Mouse (Mus musculus) neural tube, embryonic 11.5 days (tissue): ENCODE measurements around the gene Adamts15. TPM values are rescaled to one million over a fixed set of nuclear protein-coding genes. Genes with fewer than 3 reads are reported as not detected.
A peak's percentile ranks its signal among the peaks of the same experiment; 100 is the strongest.

Source experiments
- ATAC-seq: fragments of 200-750 bp; cut with Nextera tagmentation; 2 replicates; pipeline ENCODE4 v1.8.0; 2017; ENCODE audit warnings: moderate number of reproducible peaks, mild to moderate bottlenecking, moderate TSS enrichment, moderate library complexity; ENCODE audit not compliant: insufficient read depth, low FRiP score, low TSS enrichment
- DNase-seq: peaks from one replicate; pipeline ENCODE4 v3.0.0-alpha.2; 2015; ENCODE audit warnings: low spot score
- H3K27ac ChIP-seq: fragments of 300-500 bp; sonication (generic); 2 replicates; pipeline ENCODE4 v1.5.1; 2014; ENCODE audit warnings: low read depth, mild to moderate bottlenecking, low read length
- H3K27me3 ChIP-seq: fragments of 300-500 bp; sonication (generic); 2 replicates; pipeline ENCODE4 v1.6.1; 2014; ENCODE audit warnings: mild to moderate bottlenecking, low read length, mixed read lengths; ENCODE audit not compliant: control insufficient read depth, insufficient read depth
- H3K36me3 ChIP-seq: fragments of 300-500 bp; sonication (generic); 2 replicates; pipeline ENCODE4 v1.6.1; 2014; ENCODE audit warnings: mild to moderate bottlenecking, low read length, moderate library complexity, mixed read lengths; ENCODE audit not compliant: control insufficient read depth, insufficient read depth
- H3K4me1 ChIP-seq: fragments of 300-500 bp; sonication (generic); 2 replicates; pipeline ENCODE4 v1.6.1; 2014; ENCODE audit warnings: low read length, mixed read lengths; ENCODE audit not compliant: control insufficient read depth, insufficient read depth
- H3K4me2 ChIP-seq: fragments of 300-500 bp; sonication (generic); 2 replicates; pipeline ENCODE4 v1.6.1; 2014; ENCODE audit warnings: low read depth, mild to moderate bottlenecking, moderate library complexity
- H3K4me3 ChIP-seq: fragments of 300-500 bp; sonication (generic); 2 replicates; pipeline ENCODE4 v1.5.1; 2014; ENCODE audit warnings: low read depth, low read length
- H3K9ac ChIP-seq: fragments of 300-500 bp; sonication (generic); 2 replicates; pipeline ENCODE4 v1.6.1; 2014; ENCODE audit warnings: mild to moderate bottlenecking, low read length
- H3K9me3 ChIP-seq: fragments of 300-500 bp; sonication (generic); 2 replicates; pipeline ENCODE4 v1.6.1; 2016; ENCODE audit warnings: low read length; ENCODE audit not compliant: control insufficient read depth
- WGBS: fragments of 180-500 bp; shearing (Covaris S2); extraction: QIAGEN DNeasy Blood & Tissue Kit; methylation state at CpG from one replicate; pipeline ENCODE4 v1.1.7; 2014; 5-methylcytosine and 5-hydroxymethylcytosine counted together
- polyA plus RNA-seq: library from polyadenylated mRNA; unstranded; fragments of >200 nt; fragmentation: Nextera tagmentation; extraction: Ambion mirVana; gene quantifications from 2 replicates; pipeline ENCODE4 v1.2.1, GENCODE M21; 2014

The Adamts15 gene
- 4.0 and 5.7 TPM in 2 replicates for polyA plus RNA-seq

GRCm38 (mm10) chr9:30922197-30922894, at the start of gene Adamts15:
Gene Adamts15 (minus strand): TSS chr9:30922452.
- no peak within 1 kb of the TSS for H3K27ac ChIP-seq
- H3K4me2 ChIP-seq: peak within 1 kb of the TSS; percentile 65
- peaks cover 10% of the 10 kb centered on the region for H3K27me3 ChIP-seq
- H3K36me3 ChIP-seq: no peaks in the 10 kb centered on the region
- WGBS: under 1% methylated on average over 46 of the region's 47 CpGs
- peak within 1 kb of the TSS; percentile 49 for H3K4me3 ChIP-seq
- H3K4me1 ChIP-seq: no peaks in the 10 kb centered on the region
- H3K9me3 ChIP-seq: no peaks in the 10 kb centered on the region
- peak within 1 kb of the TSS; percentile 47 for H3K9ac ChIP-seq
- DNase-seq (peak; percentile 77), ATAC-seq (peak; percentile 84; the same call in 1 of the 2 replicates)

GRCm38 (mm10) chr9:30971967-30972366, 49.7 kb upstream of the Adamts15 start:
- Histone ChIP-seq H3K9me3 (no peaks in the 10 kb centered on the region), H3K4me2 (no peak overlapping the region), H3K9ac (no peak overlapping the region), H3K36me3 (no peaks in the 10 kb centered on the region), H3K4me3 (no peak overlapping the region), H3K27ac (no peak overlapping the region), H3K27me3 (no peaks in the 10 kb centered on the region), H3K4me1 (no peaks in the 10 kb centered on the region)
- ATAC-seq (no peak), DNase-seq (no peak)
- WGBS: 54% methylated on average over 4 of the region's 4 CpGs

- Histone ChIP-seq H3K27me3 (no peaks in the 10 kb centered on the region), H3K4me1 (no peaks in the 10 kb centered on the region), H3K4me2 (no peak overlapping the region), H3K9ac (no peak overlapping the region), H3K27ac (no peak overlapping the region), H3K36me3 (no peaks in the 10 kb centered on the region), H3K9me3 (no peaks in the 10 kb centered on the region), H3K4me3 (no peak overlapping the region)
- no peak for DNase-seq
- ATAC-seq: no peak
- WGBS: 75% methylated on average over 3 of the region's 3 CpGs
Measured at GRCm38 (mm10) chr9:30970001-30970400, 47.7 kb upstream of the Adamts15 start.

GRCm38 (mm10) chr9:30968130-30968529, 45.9 kb upstream of the Adamts15 start:
- 82% methylated on average over 6 of the region's 6 CpGs for WGBS
- Histone ChIP-seq H3K9me3 (no peaks in the 10 kb centered on the region), H3K4me2 (no peak overlapping the region), H3K27ac (no peak overlapping the region), H3K4me1 (no peaks in the 10 kb centered on the region), H3K36me3 (no peaks in the 10 kb centered on the region), H3K4me3 (no peak overlapping the region), H3K9ac (no peak overlapping the region), H3K27me3 (no peaks in the 10 kb centered on the region)
- ATAC-seq: no peak
- DNase-seq: no peak

- H3K27ac ChIP-seq: no peak overlapping the region
- no peak overlapping the region for H3K4me2 ChIP-seq
- WGBS: 69% methylated on average over 7 of the region's 7 CpGs
- H3K9me3 ChIP-seq: no peaks in the 10 kb centered on the region
- no peaks in the 10 kb centered on the region for H3K4me1 ChIP-seq
- H3K27me3 ChIP-seq: no peaks in the 10 kb centered on the region
- H3K4me3 ChIP-seq: no peak overlapping the region
- DNase-seq (no peak), ATAC-seq (no peak)
- H3K36me3 ChIP-seq: no peaks in the 10 kb centered on the region
- no peak overlapping the region for H3K9ac ChIP-seq
Measured at GRCm38 (mm10) chr9:30966881-30967280, 44.6 kb upstream of the Adamts15 start.

- H3K27ac ChIP-seq: no peak overlapping the region
- H3K9me3 ChIP-seq: no peaks in the 10 kb centered on the region
- H3K4me2 ChIP-seq: no peak overlapping the region
- no peaks in the 10 kb centered on the region for H3K36me3 ChIP-seq
- no peak for DNase-seq
- WGBS: 79% methylated on average over 10 of the region's 10 CpGs
- no peaks in the 10 kb centered on the region for H3K27me3 ChIP-seq
- no peak overlapping the region for H3K4me3 ChIP-seq
- H3K4me1 ChIP-seq: no peaks in the 10 kb centered on the region
- no peak for ATAC-seq
- H3K9ac ChIP-seq: no peak overlapping the region
Measured at GRCm38 (mm10) chr9:30964685-30965084, 42.4 kb upstream of the Adamts15 start.

GRCm38 (mm10) chr9:30963780-30964179, 41.5 kb upstream of the Adamts15 start:
- H3K9me3 ChIP-seq: no peaks in the 10 kb centered on the region
- no peaks in the 10 kb centered on the region for H3K36me3 ChIP-seq
- H3K9ac ChIP-seq: no peak overlapping the region
- no peak overlapping the region for H3K4me2 ChIP-seq
- 91% methylated on average over 4 of the region's 4 CpGs for WGBS
- no peak overlapping the region for H3K27ac ChIP-seq
- DNase-seq: no peak
- ATAC-seq: no peak
- no peak overlapping the region for H3K4me3 ChIP-seq
- H3K4me1 ChIP-seq: no peaks in the 10 kb centered on the region
- no peaks in the 10 kb centered on the region for H3K27me3 ChIP-seq

GRCm38 (mm10) chr9:30955246-30955645, 33.0 kb upstream of the Adamts15 start:
- ATAC-seq (no peak), DNase-seq (no peak)
- WGBS: 93% methylated on average over 9 of the region's 9 CpGs

GRCm38 (mm10) chr9:30953287-30953686, 31.0 kb upstream of the Adamts15 start:
- no peaks in the 10 kb centered on the region for H3K9me3 ChIP-seq
- H3K4me1 ChIP-seq: no peaks in the 10 kb centered on the region
- no peak overlapping the region for H3K4me3 ChIP-seq
- no peak overlapping the region for H3K27ac ChIP-seq
- no peaks in the 10 kb centered on the region for H3K27me3 ChIP-seq
- no peak overlapping the region for H3K9ac ChIP-seq
- no peaks in the 10 kb centered on the region for H3K36me3 ChIP-seq
- ATAC-seq (no peak), DNase-seq (no peak)
- no peak overlapping the region for H3K4me2 ChIP-seq
- WGBS: 63% methylated on average over 8 of the region's 8 CpGs

More at GRCm38 (mm10) chr9:30955246-30955645, 33.0 kb upstream of the Adamts15 start:
- no peak overlapping the region for H3K4me2 ChIP-seq
- H3K4me1 ChIP-seq: no peaks in the 10 kb centered on the region
- no peak overlapping the region for H3K27ac ChIP-seq
- H3K36me3 ChIP-seq: no peaks in the 10 kb centered on the region
- no peak overlapping the region for H3K4me3 ChIP-seq
- no peaks in the 10 kb centered on the region for H3K9me3 ChIP-seq
- no peak overlapping the region for H3K9ac ChIP-seq
- no peaks in the 10 kb centered on the region for H3K27me3 ChIP-seq
